Comparison of ENCODE assay signal across 32 mouse cellular contexts in the genomic region with DNA sequence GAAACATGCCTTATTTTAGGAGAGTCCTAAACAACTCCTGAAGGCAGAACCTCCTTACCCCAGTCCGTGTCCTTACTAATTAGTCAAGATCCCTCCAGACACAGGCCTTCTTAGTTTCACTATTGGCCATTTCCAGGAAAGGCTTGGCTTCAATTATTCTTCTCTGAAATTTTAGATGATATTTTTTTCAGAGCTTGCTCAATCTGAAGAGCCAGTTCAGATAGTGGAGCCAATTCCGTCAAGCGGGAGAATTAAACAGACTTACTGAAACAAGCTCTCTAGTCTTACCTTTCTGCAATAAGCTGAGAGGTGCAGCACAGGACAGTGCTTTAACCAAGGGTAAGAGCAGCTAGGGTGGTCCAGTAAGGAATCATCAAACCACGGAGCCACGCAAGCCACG. TPM values are rescaled to one million over a fixed set of nuclear protein-coding genes. Genes with fewer than 3 reads are reported as not detected.
DNase-seq lines count a peak whose midpoint lies in the region; ATAC-seq and TF ChIP-seq lines count a peak whose summit lies in the region.
"Had no signal": no experiment of that assay in that cellular context is flagged by ENCODE, and none has a peak within 500 bp of the region (broad histone marks: within the 10 kb centered on the region; RNA-seq: fewer than 3 reads in every experiment).

No protein-coding gene starts in this region.

- ATAC-seq in liver, embryonic 11.5 days (replicated peaks; ENCODE audit: low FRiP score), result no peak
- ATAC-seq in liver, postnatal 0 days, result no peak
- no peak for ATAC-seq in hindbrain, postnatal 0 days
- ATAC-seq: forebrain, embryonic 16.5 days; Patski had no signal

- H3K27me3 ChIP-seq in liver, adult 2 months (ENCODE audit: control insufficient read depth, insufficient read depth, low read length), result no peaks in the 10 kb centered on the region
- no peaks in the 10 kb centered on the region for H3K27me3 ChIP-seq in liver, embryonic 11.5 days (replicated peaks; ENCODE audit: control insufficient read depth, insufficient read depth, low read length)
- no peaks in the 10 kb centered on the region for H3K27me3 ChIP-seq in liver, postnatal 0 days (ENCODE audit: insufficient read depth, low read length)
- H3K27me3 ChIP-seq in hindbrain, postnatal 0 days (ENCODE audit: insufficient read depth, low read length), result no peaks in the 10 kb centered on the region
- H3K27me3 ChIP-seq: heart, embryonic 13.5 days; hindbrain, embryonic 15.5 days; limb, embryonic 15.5 days; lung, embryonic 15.5 days; midbrain, embryonic 12.5 days; neural tube, embryonic 12.5 days; Patski had no signal

- TF ChIP-seq CTCF in liver, adult 2 months (IDR thresholded peaks at IDR 0.05; ENCODE audit: low read depth, low read length), result no peak
- TF ChIP-seq CTCF in liver, postnatal 0 days (IDR thresholded peaks at IDR 0.05; ENCODE audit: low read depth), result no peak
- no peak for TF ChIP-seq CTCF in hindbrain, postnatal 0 days (IDR thresholded peaks at IDR 0.05; ENCODE audit: low read depth)

- no peak overlapping the region for H3K4me3 ChIP-seq in liver, adult 2 months (ENCODE audit: insufficient read depth, low read depth, low read length)
- no peak overlapping the region for H3K4me3 ChIP-seq in liver, embryonic 11.5 days (ENCODE audit: low read depth, low read length)
- no peak overlapping the region for H3K4me3 ChIP-seq in liver, postnatal 0 days (ENCODE audit: low read depth, low read length)
- no peak overlapping the region for H3K4me3 ChIP-seq in hindbrain, postnatal 0 days (ENCODE audit: low read length)
- H3K4me3 ChIP-seq: erythroblast, embryonic 14.5 days; heart, embryonic 13.5 days; hindbrain, embryonic 10.5 days; hindbrain, embryonic 15.5 days; limb, embryonic 10.5 days; limb, embryonic 15.5 days; lung, embryonic 15.5 days; megakaryocyte, embryonic 14.5 days; midbrain, embryonic 12.5 days; myocyte; neural tube, embryonic 12.5 days had no signal

- H3K9ac ChIP-seq in liver, adult 2 months (ENCODE audit: low read depth, low read length), result no peak overlapping the region
- H3K9ac ChIP-seq in liver, embryonic 11.5 days (ENCODE audit: low read depth, low read length), result no peak overlapping the region
- no peak overlapping the region for H3K9ac ChIP-seq in liver, postnatal 0 days (replicated peaks)
- no peak overlapping the region for H3K9ac ChIP-seq in hindbrain, postnatal 0 days (replicated peaks; ENCODE audit: low read length)
- H3K9ac ChIP-seq: heart, embryonic 13.5 days; hindbrain, embryonic 15.5 days; limb, embryonic 15.5 days; lung, embryonic 15.5 days; midbrain, embryonic 12.5 days; neural tube, embryonic 12.5 days had no signal

- 59% methylated on average over 6 of the region's 6 CpGs for WGBS in liver, adult 2 months
- 92% methylated on average over 6 of the region's 6 CpGs for WGBS in liver, embryonic 11.5 days
- WGBS in liver, postnatal 0 days (ENCODE audit: insufficient replicate concordance), result 84% methylated on average over 6 of the region's 6 CpGs
- 98% methylated on average over 6 of the region's 6 CpGs for WGBS in hindbrain, postnatal 0 days

- peak overlapping the region; percentile 89 for H3K27ac ChIP-seq in liver, adult 2 months (replicated peaks; ENCODE audit: insufficient read depth, low read depth, low read length)
- H3K27ac ChIP-seq in liver, embryonic 11.5 days (ENCODE audit: low read depth, low read length), result no peak overlapping the region
- peak overlapping the region; percentile 75 for H3K27ac ChIP-seq in liver, postnatal 0 days (ENCODE audit: low read depth)
- H3K27ac ChIP-seq in hindbrain, postnatal 0 days, result no peak overlapping the region
- H3K27ac ChIP-seq: heart, embryonic 13.5 days; hindbrain, embryonic 10.5 days; hindbrain, embryonic 15.5 days; limb, embryonic 10.5 days; limb, embryonic 15.5 days; lung, embryonic 15.5 days; midbrain, embryonic 12.5 days; neural tube, embryonic 12.5 days had no signal

- TF ChIP-seq POLR2A in liver, adult 2 months (IDR thresholded peaks at IDR 0.05; ENCODE audit: extremely low read depth, insufficient read depth, low read length), result no peak

- H3K36me3 ChIP-seq in liver, adult 2 months (ENCODE audit: control insufficient read depth, insufficient read depth, low read length), result no peaks in the 10 kb centered on the region
- no peaks in the 10 kb centered on the region for H3K36me3 ChIP-seq in liver, embryonic 11.5 days (ENCODE audit: control insufficient read depth, insufficient read depth, low read length)
- no peaks in the 10 kb centered on the region for H3K36me3 ChIP-seq in liver, postnatal 0 days (replicated peaks; ENCODE audit: insufficient read depth, low read length)
- H3K36me3 ChIP-seq in hindbrain, postnatal 0 days (ENCODE audit: insufficient read depth, low read length), result no peaks in the 10 kb centered on the region
- H3K36me3 ChIP-seq: G1E; heart, embryonic 13.5 days; hindbrain, embryonic 15.5 days; limb, embryonic 10.5 days; limb, embryonic 15.5 days; lung, embryonic 15.5 days; midbrain, embryonic 12.5 days; neural tube, embryonic 12.5 days had no signal

- no peak overlapping the region for H3K4me2 ChIP-seq in liver, embryonic 11.5 days
- H3K4me2 ChIP-seq in liver, postnatal 0 days (ENCODE audit: low read depth, low read length), result no peak overlapping the region
- no peak overlapping the region for H3K4me2 ChIP-seq in hindbrain, postnatal 0 days (ENCODE audit: low read depth, low read length)
- H3K4me2 ChIP-seq: heart, embryonic 13.5 days; hindbrain, embryonic 15.5 days; limb, embryonic 15.5 days; lung, embryonic 15.5 days; midbrain, embryonic 12.5 days; neural tube, embryonic 12.5 days had no signal

- H3K9me3 ChIP-seq in liver, embryonic 11.5 days (ENCODE audit: control insufficient read depth, low read length), result no peaks in the 10 kb centered on the region
- H3K9me3 ChIP-seq in liver, postnatal 0 days (ENCODE audit: low read length), result no peaks in the 10 kb centered on the region
- no peaks in the 10 kb centered on the region for H3K9me3 ChIP-seq in hindbrain, postnatal 0 days (ENCODE audit: low read length)
- H3K9me3 ChIP-seq: G1E; heart, embryonic 13.5 days; hindbrain, embryonic 10.5 days; hindbrain, embryonic 15.5 days; limb, embryonic 10.5 days; limb, embryonic 15.5 days; lung, embryonic 15.5 days; midbrain, embryonic 12.5 days; neural tube, embryonic 12.5 days had no signal

- peaks cover 5% of the 10 kb centered on the region; the same call in 1 of the 2 replicates for H3K79me2 ChIP-seq in liver, adult 2 months (ENCODE audit: control insufficient read depth, insufficient read depth, low read length)

- no peak for TF ChIP-seq EP300 in liver, postnatal 0 days (IDR thresholded peaks at IDR 0.05; ENCODE audit: low read depth)

- peak; percentile 20 for DNase-seq in gastrocnemius, adult 18-20 months (ENCODE audit: low spot score)
- no peak for DNase-seq in gastrocnemius, adult 8-10 months (ENCODE audit: low spot score in 2 of 2)
- peak; percentile 72 for DNase-seq in liver, adult 2 months (ENCODE audit: extremely low read depth, low read depth, low spot score)
- no peak for DNase-seq in liver, embryonic 11.5 days (ENCODE audit: low spot score)
- peak; percentile 44 for DNase-seq in NIH3T3 (ENCODE audit: low read depth)
- DNase-seq in liver, postnatal 0 days, result no peak
- DNase-seq in hindbrain, postnatal 0 days (ENCODE audit: low spot score), result no peak
- DNase-seq in thymus, postnatal 0 days (ENCODE audit: low spot score), result no peak
- DNase-seq: cerebellum, adult 11-12 months; cerebellum, adult 9-11 months; gastrocnemius, postnatal 25 days; heart, postnatal 10 days; kidney, adult 9 months; kidney, postnatal 10 days; layer of hippocampus, postnatal 36 days; lung, postnatal 4 days; right cerebral cortex, adult 18-20 months; right cerebral cortex, postnatal 4 days had no signal

- H3K4me1 ChIP-seq in liver, adult 2 months (ENCODE audit: control insufficient read depth, insufficient read depth, low read length), result peaks cover 42% of the 10 kb centered on the region
- H3K4me1 ChIP-seq in liver, embryonic 11.5 days (replicated peaks; ENCODE audit: control insufficient read depth, insufficient read depth, low read length), result peaks cover 10% of the 10 kb centered on the region; the same call in 1 of the 2 replicates
- H3K4me1 ChIP-seq in liver, postnatal 0 days (ENCODE audit: insufficient read depth), result peaks cover 14% of the 10 kb centered on the region
- no peaks in the 10 kb centered on the region for H3K4me1 ChIP-seq in hindbrain, postnatal 0 days (ENCODE audit: insufficient read depth, low read length)

RNA-seq across cellular contexts. Expression of gene Lima1, which starts 11.9 kb away (rescaled TPM):
- total RNA-seq in gastrocnemius, adult 18-20 months (2021), result 10 to 100 TPM in 1 of 2 experiments, 1 to 10 TPM in 1; 5.6 to 11.2 TPM
- 1 to 10 TPM; 5.8 to 9.4 (median 6.5) TPM for total RNA-seq in gastrocnemius, adult 8-10 months (2022)
- 28.9 and 32.7 TPM in 2 replicates for total RNA-seq in liver, adult 2 months (2014; rRNA removed)
- 11.2 and 16.0 TPM in 2 replicates for polyA plus RNA-seq in liver, adult 2 months (2012; rRNA removed)
- polyA plus RNA-seq in liver, embryonic 11.5 days (2014; fragmentation: Nextera tagmentation; extraction: Ambion mirVana), result 19.0 and 19.3 TPM in 2 replicates
- polyA plus RNA-seq in liver, postnatal 0 days (2015; fragmentation: Nextera tagmentation; extraction: Ambion mirVana), result 14.8 and 15.0 TPM in 2 replicates
- total RNA-seq in hindbrain, postnatal 0 days (2014; rRNA removed), result 5.8 and 6.9 TPM in 2 replicates
- polyA plus RNA-seq in hindbrain, postnatal 0 days (2015; fragmentation: Nextera tagmentation; extraction: Ambion mirVana), result 8.0 and 10.4 TPM in 2 replicates
- 30.9 and 31.8 TPM in 2 replicates for polyA plus RNA-seq in thymus, postnatal 0 days (2015; fragmentation: Nextera tagmentation; extraction: Ambion mirVana)

Comparison
In these comparisons a context has a peak if more than half of its experiments do, and no peak if none do; other contexts are left out.
1. DNase-seq: peak in gastrocnemius, adult 18-20 months (single experiment), liver, adult 2 months (single experiment) and NIH3T3 (single experiment); none in gastrocnemius, adult 8-10 months (0 of 2), liver, embryonic 11.5 days (single experiment), liver, postnatal 0 days (single experiment), hindbrain, postnatal 0 days (single experiment) and thymus, postnatal 0 days (single experiment).
2. H3K27ac ChIP-seq: peak in liver, adult 2 months (single experiment) and liver, postnatal 0 days (single experiment); none in liver, embryonic 11.5 days (single experiment) and hindbrain, postnatal 0 days (single experiment).